Comparison of ENCODE assay signal across 17 mouse cellular contexts in the genomic region with DNA sequence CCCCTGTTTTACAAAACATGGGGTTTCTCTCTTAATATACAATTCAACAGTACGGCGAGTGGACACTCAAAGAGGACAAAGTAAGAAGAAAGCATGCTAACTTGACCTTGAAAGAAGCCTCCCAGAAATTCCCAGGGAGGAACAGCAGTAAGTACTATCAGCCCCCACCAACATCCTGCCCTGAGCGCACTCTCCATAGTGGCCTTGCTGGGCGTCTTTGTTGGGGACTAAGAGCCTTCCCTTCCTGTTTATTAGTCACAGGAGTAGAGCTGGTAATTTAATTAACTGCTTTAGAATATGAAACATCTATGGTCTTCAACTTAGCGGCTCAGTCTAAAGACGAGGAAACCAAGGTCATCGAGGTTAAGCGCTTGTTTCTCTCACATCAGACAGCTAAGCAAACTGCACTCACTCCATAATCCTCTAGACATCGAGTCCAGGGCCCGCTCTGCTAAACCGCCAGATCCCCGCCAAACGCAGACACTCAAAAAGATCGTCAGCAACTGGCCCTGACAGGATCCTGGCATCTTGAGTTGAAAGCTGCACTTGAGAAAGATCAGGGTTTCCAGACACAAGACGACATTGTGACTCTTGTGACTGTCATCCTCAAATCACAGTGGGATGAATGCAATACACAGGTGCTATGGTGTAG. TPM values are rescaled to one million over a fixed set of nuclear protein-coding genes. Genes with fewer than 3 reads are reported as not detected.
DNase-seq lines count a peak whose midpoint lies in the region; ATAC-seq and TF ChIP-seq lines count a peak whose summit lies in the region.
"Had no signal": no experiment of that assay in that cellular context is flagged by ENCODE, and none has a peak within 500 bp of the region (broad histone marks: within the 10 kb centered on the region; RNA-seq: fewer than 3 reads in every experiment).

No protein-coding gene starts in this region.

- H3K27me3 ChIP-seq in heart, adult 2 months (ENCODE audit: control insufficient read depth, insufficient read depth, low read length), result no peaks in the 10 kb centered on the region
- H3K27me3 ChIP-seq in heart, embryonic 11.5 days (ENCODE audit: control insufficient read depth, insufficient read depth, low read length), result no peaks in the 10 kb centered on the region
- no peaks in the 10 kb centered on the region for H3K27me3 ChIP-seq in stomach, embryonic 14.5 days (ENCODE audit: control insufficient read depth, insufficient read depth, low read length)
- no peaks in the 10 kb centered on the region for H3K27me3 ChIP-seq in stomach, postnatal 0 days (ENCODE audit: control insufficient read depth, insufficient read depth, low read length)
- no peaks in the 10 kb centered on the region for H3K27me3 ChIP-seq in intestine, embryonic 16.5 days (replicated peaks; ENCODE audit: control insufficient read depth, insufficient read depth, low read length)
- H3K27me3 ChIP-seq: forebrain, embryonic 13.5 days; liver, embryonic 12.5 days; neural tube, embryonic 12.5 days; Patski had no signal

- peak overlapping the region; percentile 57 for H3K9ac ChIP-seq in heart, adult 2 months (ENCODE audit: low read depth, low read length)
- no peak overlapping the region for H3K9ac ChIP-seq in heart, embryonic 11.5 days (ENCODE audit: low read depth, low read length)
- H3K9ac ChIP-seq in stomach, embryonic 14.5 days (replicated peaks; ENCODE audit: low read depth, low read length), result no peak overlapping the region
- H3K9ac ChIP-seq in stomach, postnatal 0 days (ENCODE audit: low read length), result no peak overlapping the region
- H3K9ac ChIP-seq in intestine, embryonic 16.5 days (ENCODE audit: low read depth, low read length), result no peak overlapping the region
- H3K9ac ChIP-seq: forebrain, embryonic 13.5 days; liver, embryonic 12.5 days; neural tube, embryonic 12.5 days had no signal

- peak; percentile 56 to 61 for DNase-seq in heart, adult 2 months
- DNase-seq in stomach, postnatal 0 days (ENCODE audit: low spot score), result no peak
- no peak for DNase-seq in cerebellum, postnatal 25 days
- no peak for DNase-seq in left cerebral cortex, postnatal 10 days (ENCODE audit: extremely low spot score in 1 of 2, low spot score in 2 of 2)
- DNase-seq in Muller cell, postnatal 12 days (ENCODE audit: inconsistent ontology term), result no peak
- DNase-seq: adrenal gland, postnatal 14 days; gastrocnemius, postnatal 25 days; midbrain, embryonic 14.5 days had no signal

- no peak for TF ChIP-seq CTCF in heart, adult 2 months (IDR thresholded peaks at IDR 0.05)
- no peak for TF ChIP-seq CTCF in stomach, postnatal 0 days (IDR thresholded peaks at IDR 0.05; ENCODE audit: low read depth)

- ATAC-seq in heart, embryonic 11.5 days (replicated peaks; ENCODE audit: insufficient number of reproducible peaks, low FRiP score, low TSS enrichment), result no peak
- ATAC-seq in stomach, embryonic 14.5 days (ENCODE audit: insufficient number of reproducible peaks, insufficient read depth, low FRiP score, low read depth), result peak; percentile 58; the same call in 1 of the 2 replicates
- no peak for ATAC-seq in stomach, postnatal 0 days (ENCODE audit: low FRiP score, low TSS enrichment)
- 0 out of 2 replicates have a peak, but pooled peaks have one; percentile 31 for ATAC-seq in intestine, embryonic 16.5 days
- ATAC-seq: CD4-positive, CD25-positive, alpha-beta regulatory T cell, adult 4 months; forebrain, embryonic 13.5 days; hindbrain, embryonic 16.5 days; liver, embryonic 12.5 days; Patski had no signal

- intact Hi-C loops in heart, adult 2 months (cut with DNase I), result loop anchor here (5.0 kb wide), 2 partner anchors 42 to 102 kb away; no protein-coding TSS in a partner anchor
- intact Hi-C loops in left cerebral cortex, postnatal 10 days (cut with DNase I), result no loop called here

- TF ChIP-seq POLR2A in heart, adult 2 months (IDR thresholded peaks at IDR 0.05; ENCODE audit: insufficient read depth, low read depth, low read length), result no peak; the same call in 1 of the 2 replicates

- TF ChIP-seq EP300 in heart, adult 2 months (IDR thresholded peaks at IDR 0.05; ENCODE audit: insufficient read depth, low read depth, low read length), result 0 out of 2 replicates have a peak, but pooled peaks have one; percentile 80
- TF ChIP-seq EP300 in stomach, postnatal 0 days (optimal IDR thresholded peaks at IDR 0.05), result no peak

- H3K27ac ChIP-seq in heart, adult 2 months, result peak overlapping the region; percentile 93
- no peak overlapping the region for H3K27ac ChIP-seq in heart, embryonic 11.5 days (ENCODE audit: low read depth, low read length)
- no peak overlapping the region; the same call in 1 of the 2 replicates for H3K27ac ChIP-seq in stomach, embryonic 14.5 days (ENCODE audit: low read length)
- H3K27ac ChIP-seq in stomach, postnatal 0 days (replicated peaks), result no peak overlapping the region
- no peak overlapping the region for H3K27ac ChIP-seq in intestine, embryonic 16.5 days (ENCODE audit: low read length)
- H3K27ac ChIP-seq: forebrain, embryonic 13.5 days; liver, embryonic 12.5 days; neural tube, embryonic 12.5 days had no signal

- H3K4me1 ChIP-seq in heart, adult 2 months (ENCODE audit: control insufficient read depth, insufficient read depth, low read length), result peaks cover 35% of the 10 kb centered on the region
- H3K4me1 ChIP-seq in heart, embryonic 11.5 days (ENCODE audit: control insufficient read depth, insufficient read depth, low read length), result peaks cover 11% of the 10 kb centered on the region
- H3K4me1 ChIP-seq in stomach, embryonic 14.5 days (ENCODE audit: control insufficient read depth, insufficient read depth, low read length), result no peaks in the 10 kb centered on the region
- H3K4me1 ChIP-seq in stomach, postnatal 0 days (replicated peaks; ENCODE audit: control insufficient read depth, insufficient read depth), result no peaks in the 10 kb centered on the region
- H3K4me1 ChIP-seq in intestine, embryonic 16.5 days (ENCODE audit: control insufficient read depth, insufficient read depth, low read length), result no peaks in the 10 kb centered on the region; the same call in 1 of the 2 replicates
- H3K4me1 ChIP-seq: liver, embryonic 12.5 days had no signal

- peaks cover 4% of the 10 kb centered on the region for H3K79me2 ChIP-seq in heart, adult 2 months (replicated peaks; ENCODE audit: control insufficient read depth, insufficient read depth, low read length)

- H3K36me3 ChIP-seq in heart, adult 2 months (ENCODE audit: control insufficient read depth, insufficient read depth, low read length), result peaks cover 24% of the 10 kb centered on the region
- H3K36me3 ChIP-seq in heart, embryonic 11.5 days (ENCODE audit: control insufficient read depth, insufficient read depth, low read length), result no peaks in the 10 kb centered on the region
- no peaks in the 10 kb centered on the region for H3K36me3 ChIP-seq in stomach, embryonic 14.5 days (ENCODE audit: control insufficient read depth, insufficient read depth, low read length)
- no peaks in the 10 kb centered on the region for H3K36me3 ChIP-seq in stomach, postnatal 0 days (ENCODE audit: control insufficient read depth, insufficient read depth, low read length)
- H3K36me3 ChIP-seq in intestine, embryonic 16.5 days (ENCODE audit: control insufficient read depth, insufficient read depth, low read length), result no peaks in the 10 kb centered on the region
- H3K36me3 ChIP-seq: liver, embryonic 12.5 days; neural tube, embryonic 12.5 days had no signal

- no peaks in the 10 kb centered on the region for H3K9me3 ChIP-seq in heart, embryonic 11.5 days (replicated peaks; ENCODE audit: control insufficient read depth, low read length)
- H3K9me3 ChIP-seq in stomach, embryonic 14.5 days (ENCODE audit: control insufficient read depth, low read depth, low read length), result no peaks in the 10 kb centered on the region
- no peaks in the 10 kb centered on the region for H3K9me3 ChIP-seq in stomach, postnatal 0 days (ENCODE audit: control insufficient read depth, low read length)
- no peaks in the 10 kb centered on the region for H3K9me3 ChIP-seq in intestine, embryonic 16.5 days (ENCODE audit: control insufficient read depth, low read length)
- H3K9me3 ChIP-seq: forebrain, embryonic 13.5 days; liver, embryonic 12.5 days; neural tube, embryonic 12.5 days had no signal

- 32% methylated on average over 15 of the region's 15 CpGs for WGBS in heart, adult 2 months
- WGBS in heart, embryonic 11.5 days (ENCODE audit: insufficient replicate concordance), result 39% methylated on average over 15 of the region's 15 CpGs
- 39% methylated on average over 15 of the region's 15 CpGs for WGBS in stomach, embryonic 14.5 days
- WGBS in stomach, postnatal 0 days, result 38% methylated on average over 15 of the region's 15 CpGs
- 46% methylated on average over 15 of the region's 15 CpGs for WGBS in intestine, embryonic 16.5 days

- H3K4me3 ChIP-seq in heart, adult 2 months, result peak overlapping the region; percentile 34; the same call in 1 of the 2 replicates
- H3K4me3 ChIP-seq in heart, embryonic 11.5 days (ENCODE audit: low read depth, low read length), result no peak overlapping the region
- H3K4me3 ChIP-seq in stomach, embryonic 14.5 days (ENCODE audit: low read depth, low read length), result no peak overlapping the region
- no peak overlapping the region for H3K4me3 ChIP-seq in stomach, postnatal 0 days (ENCODE audit: low read depth, low read length)
- no peak overlapping the region for H3K4me3 ChIP-seq in intestine, embryonic 16.5 days (ENCODE audit: low read length)
- H3K4me3 ChIP-seq: forebrain, embryonic 13.5 days; liver, embryonic 12.5 days; neural tube, embryonic 12.5 days had no signal

- no peak overlapping the region; the same call in 1 of the 2 replicates for H3K4me2 ChIP-seq in heart, embryonic 11.5 days
- no peak overlapping the region; the same call in 1 of the 2 replicates for H3K4me2 ChIP-seq in stomach, embryonic 14.5 days (replicated peaks; ENCODE audit: low read depth, low read length)
- no peak overlapping the region for H3K4me2 ChIP-seq in stomach, postnatal 0 days (replicated peaks; ENCODE audit: low read depth)
- H3K4me2 ChIP-seq in intestine, embryonic 16.5 days (ENCODE audit: low read depth, low read length), result no peak overlapping the region
- H3K4me2 ChIP-seq: forebrain, embryonic 13.5 days; liver, embryonic 12.5 days; neural tube, embryonic 12.5 days had no signal

RNA-seq across cellular contexts. Expression of a gene that starts 50.3 kb away (rescaled TPM):
- 100 to 1,000 TPM; 418 to 454 TPM for total RNA-seq in heart, adult 2 months (2021)
- 101 and 165 TPM in 2 replicates for polyA plus RNA-seq in heart, adult 2 months (2012; rRNA removed)
- polyA plus RNA-seq in heart, embryonic 11.5 days (2014; fragmentation: Nextera tagmentation; extraction: Ambion mirVana), result 45.8 and 52.1 TPM in 2 replicates
- polyA plus RNA-seq in stomach, embryonic 14.5 days (2014; fragmentation: Nextera tagmentation; extraction: Ambion mirVana), result 36.9 and 43.7 TPM in 2 replicates
- polyA plus RNA-seq in stomach, postnatal 0 days (2015; fragmentation: Nextera tagmentation; extraction: Ambion mirVana), result 61.8 and 62.0 TPM in 2 replicates
- polyA plus RNA-seq in intestine, embryonic 16.5 days (2015; fragmentation: Nextera tagmentation; extraction: Ambion mirVana), result 29.2 and 32.0 TPM in 2 replicates
- total RNA-seq in left cerebral cortex, postnatal 10 days (2021), result 100 to 1,000 TPM; 126 to 136 TPM

Comparison
In these comparisons a context has a peak if more than half of its experiments do, and no peak if none do; other contexts are left out.
1. ATAC-seq: peak in stomach, embryonic 14.5 days (single experiment) and intestine, embryonic 16.5 days (single experiment); none in heart, embryonic 11.5 days (single experiment) and stomach, postnatal 0 days (single experiment).
2. DNase-seq: peak in heart, adult 2 months (2 of 2); none in stomach, postnatal 0 days (single experiment), cerebellum, postnatal 25 days (0 of 2), left cerebral cortex, postnatal 10 days (0 of 2) and Muller cell, postnatal 12 days (single experiment).